Mouse (Mus musculus): ENCODE results near the gene Pramef12. TPM values are rescaled to one million over a fixed set of nuclear protein-coding genes. Genes with fewer than 3 reads are reported as not detected.
"Not testable (repeated sequence)": the region's sequence is repeated elsewhere in the genome, so short reads cannot be mapped to it uniquely, and the experiment has no call there.

Gene Pramef12
- total RNA-seq (2021): not detected
- long read RNA-seq, experiment 1: 0 reads
- long read RNA-seq, experiment 2: 0 reads

DNA sequence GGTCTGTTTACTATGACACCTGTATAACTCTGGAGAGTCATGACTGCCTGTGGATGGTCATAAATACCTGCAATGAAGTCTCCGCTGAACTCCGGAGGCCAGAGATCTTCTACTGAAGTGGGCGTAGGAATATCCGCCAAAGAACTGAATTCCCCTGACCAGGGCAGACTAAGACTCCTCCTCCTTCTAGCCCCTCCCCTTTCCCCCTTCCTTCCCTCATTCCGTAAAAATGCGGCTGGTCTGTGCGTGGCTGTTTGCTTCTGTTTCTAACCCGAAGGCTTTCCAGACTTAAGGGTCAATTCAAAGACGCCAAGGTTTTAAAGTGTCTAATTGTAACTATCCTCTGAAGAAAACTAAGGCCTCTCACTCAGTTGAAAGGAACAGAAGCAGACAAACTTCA, at the start of gene Pramef12:
Gene Pramef12 (minus strand): TSS at position 175 of the 400 bp plus-strand sequence.
- no peak for DNase-seq (ENCODE audit: low spot score in 2 of 2)

DNA sequence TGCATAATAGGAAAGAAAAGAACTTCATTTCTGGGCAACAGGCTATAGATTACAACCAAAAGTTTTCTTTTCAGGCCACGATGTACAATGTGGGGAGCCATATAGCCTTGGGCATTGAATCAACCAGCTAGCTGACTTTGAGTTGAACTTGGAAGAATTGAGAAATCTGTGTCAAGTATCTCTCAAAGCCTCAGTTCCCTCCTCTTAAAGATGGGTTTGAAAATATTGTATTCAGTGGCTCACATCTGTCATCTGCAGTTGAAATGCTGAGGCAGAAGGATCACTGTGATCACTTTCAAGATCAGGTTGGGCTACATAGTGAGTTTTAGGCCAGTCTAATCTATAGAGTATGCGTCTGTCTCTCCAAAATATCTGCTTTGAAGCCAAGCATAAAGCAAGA, 45.0 kb upstream of the Pramef12 start, which contains the start of gene Gm9944:
Gene Gm9944 (minus strand): TSS at position 101 of the 400 bp plus-strand sequence.
- DNase-seq (ENCODE audit: low spot score in 2 of 2): no peak

DNA sequence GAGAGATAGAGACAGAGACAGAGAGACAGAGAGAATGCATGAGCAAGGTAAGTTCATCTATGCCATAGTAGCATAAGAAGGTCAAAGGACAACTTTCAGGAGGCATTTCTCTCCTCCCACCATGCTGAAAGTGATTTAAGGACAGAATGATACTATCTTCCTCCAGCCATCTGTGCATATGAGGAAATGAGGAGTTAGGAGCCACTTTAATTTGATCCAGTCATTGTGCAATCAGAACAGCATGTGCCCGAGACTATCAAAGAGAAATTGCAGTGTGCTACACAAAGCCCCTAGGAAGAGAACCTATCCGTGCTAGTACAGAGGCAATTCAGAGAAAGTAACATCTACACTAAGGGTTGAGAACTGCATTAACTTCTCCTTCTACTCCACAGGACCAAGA, 40.3 kb upstream of the Pramef12 start:
- DNase-seq (ENCODE audit: low spot score in 2 of 2): no peak

DNA sequence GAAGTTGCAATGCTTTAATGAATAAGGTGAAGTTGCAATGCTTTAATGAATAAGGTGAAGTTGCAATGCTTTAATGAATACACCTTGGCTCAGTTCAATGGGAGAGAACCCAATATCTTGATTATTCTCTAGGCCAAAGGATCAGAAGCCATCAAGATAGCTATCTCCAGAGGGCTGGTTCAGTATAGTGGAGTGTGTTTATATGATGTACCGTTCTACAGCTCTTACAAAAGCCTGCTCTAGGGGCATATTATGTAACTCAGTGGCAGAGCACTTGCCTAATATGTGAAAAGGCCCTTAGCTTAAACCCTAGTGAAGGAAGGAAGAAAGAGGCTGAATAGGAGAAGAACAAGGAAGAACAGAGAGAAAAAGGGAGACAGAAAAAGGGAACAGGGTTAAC, 33.3 kb upstream of the Pramef12 start:
- DNase-seq (ENCODE audit: low spot score in 2 of 2): no peak

DNA sequence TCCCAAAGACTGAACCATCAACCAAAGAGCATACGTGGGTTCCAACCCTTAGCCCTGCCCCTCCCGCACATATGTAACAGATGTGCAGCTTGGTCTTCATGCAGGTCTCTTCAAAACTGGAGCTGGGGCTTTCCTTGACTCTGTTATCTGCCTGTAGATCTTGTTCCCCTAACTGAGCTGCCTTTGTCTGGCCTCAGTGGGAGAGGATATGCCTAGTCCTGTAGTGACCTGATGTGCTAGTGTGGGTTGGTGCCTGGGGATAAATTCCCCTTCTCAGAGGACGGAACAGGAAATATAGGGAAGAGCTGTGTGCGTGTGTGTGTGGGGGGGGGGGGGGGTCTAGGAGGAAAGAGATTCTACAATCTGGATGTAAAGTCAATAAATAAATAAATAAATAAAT, 32.8 kb upstream of the Pramef12 start:
- DNase-seq (ENCODE audit: low spot score in 2 of 2): no peak

GRCm38 (mm10) chr4:144438672-144439071, 30.4 kb upstream of the Pramef12 start, which contains the start of gene 1700012P22Rik:
Gene 1700012P22Rik (minus strand): TSS chr4:144438772.
- DNase-seq (ENCODE audit: low spot score in 2 of 2): no peak

- no peak for DNase-seq (ENCODE audit: low spot score in 2 of 2)
Observed at GRCm38 (mm10) chr4:144433216-144433615, 25.0 kb upstream of the Pramef12 start.

DNA sequence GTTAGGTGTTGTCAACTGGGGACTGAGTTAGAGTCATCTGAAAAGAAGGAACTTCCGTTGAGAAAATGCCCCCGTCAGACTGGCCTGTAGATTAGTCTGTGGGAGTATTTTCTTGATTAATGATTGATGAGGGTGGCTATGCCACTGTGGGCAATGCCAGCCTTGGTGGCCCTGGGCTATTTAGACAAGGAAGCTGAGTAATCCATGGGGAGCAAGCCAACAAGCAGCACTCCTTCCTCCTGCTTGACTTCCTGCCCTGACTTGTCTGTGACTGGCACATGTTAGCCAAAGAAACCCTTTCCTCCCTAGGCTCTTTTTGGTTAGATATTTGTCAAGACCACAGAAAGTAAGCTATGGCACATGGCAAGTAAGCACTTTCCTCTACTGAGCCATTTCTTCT, 22.5 kb upstream of the Pramef12 start:
- no peak for DNase-seq (ENCODE audit: low spot score in 2 of 2)

DNA sequence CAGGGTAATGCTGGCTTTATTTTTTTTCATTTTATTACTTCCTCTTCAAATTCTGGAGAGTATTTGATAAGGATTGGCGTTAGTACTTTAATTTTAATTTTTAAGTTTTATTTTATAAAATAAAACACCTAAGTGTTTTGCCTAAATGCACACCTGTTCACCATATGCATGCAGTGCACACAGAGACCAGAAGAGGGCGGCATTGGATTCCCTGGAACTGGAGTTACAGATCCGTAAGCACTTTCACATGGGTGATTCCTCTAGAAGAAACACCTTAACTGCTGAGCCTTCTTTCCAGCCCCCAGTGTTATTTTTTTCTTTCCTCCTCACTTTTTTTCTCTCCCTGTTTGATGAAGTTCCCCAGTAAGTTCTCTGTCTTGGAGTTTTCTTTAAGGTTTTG, 20.6 kb upstream of the Pramef12 start:
- peak in 1 of 2 experiments; percentile 7 for DNase-seq (ENCODE audit: low spot score in 2 of 2)

GRCm38 (mm10) chr4:144424590-144424989, 16.3 kb upstream of the Pramef12 start:
- DNase-seq (ENCODE audit: low spot score in 2 of 2): no peak

DNA sequence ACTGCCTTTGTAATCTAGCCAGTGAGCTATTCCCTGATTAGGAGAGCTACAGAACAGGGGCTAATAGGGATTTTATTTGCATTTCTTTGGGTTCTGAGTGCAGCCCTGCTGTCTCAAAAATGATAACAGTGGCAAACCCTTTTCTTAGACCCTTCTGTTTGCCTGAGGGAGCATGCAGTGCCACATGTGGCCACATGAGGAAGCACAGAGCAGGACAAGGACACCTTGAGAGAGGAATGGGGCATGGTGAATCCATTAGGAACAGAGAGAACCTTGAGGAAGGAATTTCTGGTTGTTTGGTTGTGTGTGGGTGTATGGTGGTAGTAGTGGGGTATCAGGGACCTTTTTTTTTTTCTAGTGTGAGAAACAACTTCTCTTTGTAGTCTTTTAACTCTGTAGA, 12.4 kb upstream of the Pramef12 start:
- no peak for DNase-seq (ENCODE audit: low spot score in 2 of 2)

DNA sequence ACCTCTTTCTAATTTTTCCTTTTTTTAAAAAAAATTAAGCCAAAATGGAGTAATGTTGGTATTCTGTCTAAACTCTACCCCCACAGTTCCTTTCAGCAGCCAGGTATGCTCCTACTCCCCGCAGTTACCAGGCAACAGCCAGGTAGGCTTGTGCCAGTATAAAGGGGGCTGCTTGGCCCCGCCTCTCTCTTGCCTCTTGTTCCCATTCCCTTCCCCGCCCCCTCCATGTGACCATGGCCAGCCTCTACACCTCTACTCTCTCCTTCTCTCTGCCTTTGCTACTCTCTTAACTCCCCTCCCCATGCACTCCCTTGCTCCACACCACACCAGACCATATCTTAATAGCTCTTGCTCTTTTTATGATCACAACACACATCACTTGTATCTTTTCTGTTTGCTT, 2.0 kb downstream of the Pramef12 start:
- no peak for DNase-seq (ENCODE audit: low spot score in 2 of 2)

GRCm38 (mm10) chr4:144404456-144405086, 3.7 kb downstream of the Pramef12 start:
- DNase-seq (ENCODE audit: low spot score in 2 of 2): no peak

DNA sequence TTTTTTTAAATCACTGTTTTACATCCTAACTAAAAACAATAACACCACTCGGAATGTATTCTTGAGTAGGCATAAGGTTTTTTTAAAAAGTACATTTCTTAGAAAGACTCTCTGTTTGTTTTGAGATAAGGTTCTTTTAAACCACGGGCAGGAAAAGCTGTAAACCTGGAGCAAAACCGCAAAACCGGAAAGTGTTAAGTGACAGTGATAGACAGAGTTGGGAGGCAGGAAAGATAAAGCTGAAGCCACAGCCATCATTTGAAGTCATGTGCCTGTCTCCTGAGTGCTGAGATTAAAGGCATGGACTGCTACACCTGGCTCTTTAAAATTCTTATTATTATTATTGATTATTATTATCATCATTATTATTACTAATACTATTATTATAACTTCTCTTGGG, 5.6 kb downstream of the Pramef12 start:
- no peak for DNase-seq (ENCODE audit: low spot score in 2 of 2)

DNA sequence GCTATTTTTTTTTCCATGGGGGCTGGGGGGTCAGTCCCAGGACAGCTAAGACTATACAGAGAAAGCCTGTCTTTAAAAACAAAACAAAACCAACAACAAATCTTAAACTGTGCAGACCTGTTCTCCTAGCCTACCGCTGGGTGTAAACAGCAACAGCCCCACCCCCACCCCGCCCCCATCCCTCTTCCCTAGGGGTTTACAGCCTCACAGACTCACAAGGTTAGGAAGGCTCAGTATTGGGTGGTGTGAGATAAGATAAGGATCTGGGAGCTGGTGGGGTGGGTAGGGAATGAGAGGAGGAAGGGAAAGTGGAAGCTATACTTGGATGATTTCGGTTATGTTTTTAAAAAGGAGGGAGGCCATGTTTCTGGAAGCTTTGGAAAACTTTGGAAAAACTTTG, 11.9 kb downstream of the Pramef12 start:
- DNase-seq (ENCODE audit: low spot score in 2 of 2): no peak

DNA sequence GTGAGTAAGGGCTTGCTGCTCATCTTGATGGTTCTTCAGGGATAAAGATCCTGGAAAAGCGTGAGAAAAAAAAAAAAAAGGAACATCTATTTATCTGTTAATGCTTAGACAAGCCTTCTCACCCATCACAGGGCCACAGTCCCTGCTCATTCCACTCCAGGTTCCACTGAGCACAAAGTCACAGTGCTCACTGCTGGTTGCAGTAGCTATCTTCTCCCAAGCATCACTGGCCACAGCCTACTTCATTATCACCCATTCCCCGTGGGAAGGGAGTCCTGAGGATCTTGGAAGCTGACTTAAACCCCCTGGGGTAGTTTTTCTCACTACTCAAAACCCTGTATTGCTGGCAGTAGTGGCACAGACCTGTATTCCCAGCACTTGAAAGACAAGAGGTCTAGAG, 30.4 kb downstream of the Pramef12 start, which contains the start of gene Pramef20:
Gene Pramef20 (minus strand): TSS at position 23 of the 400 bp plus-strand sequence.
- DNase-seq (ENCODE audit: low spot score in 2 of 2): no peak

- not testable (repeated sequence) for DNase-seq (ENCODE audit: low spot score in 2 of 2)
Observed at GRCm38 (mm10) chr4:144357642-144358041, 50.6 kb downstream of the Pramef12 start, which contains the start of gene Gm13119. Gene Gm13119 (plus strand): TSS chr4:144357942.

Other genes with a start within 250 kb of the Pramef12 start
- gene Oog3, start 245.8 kb downstream of the Pramef12 start, total RNA-seq (2021): not detected
- not detected for gene Oog2, start 217.7 kb downstream of the Pramef12 start, total RNA-seq (2021)
- gene C87977, start 195.1 kb downstream of the Pramef12 start, total RNA-seq (2021): not detected
- not detected for gene Pramel5, start 128.0 kb downstream of the Pramef12 start, total RNA-seq (2021)
- not detected for gene Gm13128, start 78.2 kb downstream of the Pramef12 start, total RNA-seq (2021)
- not detected for gene Gm13119, start 50.5 kb downstream of the Pramef12 start, total RNA-seq (2021)
- not detected for gene Pramef20, start 30.5 kb downstream of the Pramef12 start, total RNA-seq (2021)
- not detected for gene 1700012P22Rik, start 30.3 kb upstream of the Pramef12 start, total RNA-seq (2021)
- not detected for gene Gm9944, start 44.9 kb upstream of the Pramef12 start, total RNA-seq (2021)
- gene Aadacl3, start 55.3 kb upstream of the Pramef12 start, total RNA-seq (2021): not detected
- not detected for gene 9430007A20Rik, start 111.4 kb upstream of the Pramef12 start, total RNA-seq (2021)
- not detected for gene Gm13124, start 156.7 kb upstream of the Pramef12 start, total RNA-seq (2021)
- not detected for gene Aadacl4, start 205.2 kb upstream of the Pramef12 start, total RNA-seq (2021)